Mouse (Mus musculus) heart, postnatal 10 days (tissue): ENCODE results near the gene Flt3l. TPM values are rescaled to one million over a fixed set of nuclear protein-coding genes. Genes with fewer than 3 reads are reported as not detected.
"Not testable (repeated sequence)": the region's sequence is repeated elsewhere in the genome, so short reads cannot be mapped to it uniquely, and the experiment has no call there.

ENCODE experiments used
- DNase-seq, 2 experiments: peaks; one replicate each; pipeline ENCODE4 v3.0.0; 2021
- intact Hi-C: fragments of 180-260 bp; cut with DNase I; formaldehyde crosslinking; loops from one replicate; pipeline ENCODE4 v1.15.1; 2025
- total RNA-seq, 2 experiments: library from RNA; stranded (reverse); gene quantifications; 2 replicates each; pipeline ENCODE4 v1.2.3; 2021

Flt3l gene
- total RNA-seq, 2 experiments from 2014 or later, result 5.7 to 6.5 TPM

DNA sequence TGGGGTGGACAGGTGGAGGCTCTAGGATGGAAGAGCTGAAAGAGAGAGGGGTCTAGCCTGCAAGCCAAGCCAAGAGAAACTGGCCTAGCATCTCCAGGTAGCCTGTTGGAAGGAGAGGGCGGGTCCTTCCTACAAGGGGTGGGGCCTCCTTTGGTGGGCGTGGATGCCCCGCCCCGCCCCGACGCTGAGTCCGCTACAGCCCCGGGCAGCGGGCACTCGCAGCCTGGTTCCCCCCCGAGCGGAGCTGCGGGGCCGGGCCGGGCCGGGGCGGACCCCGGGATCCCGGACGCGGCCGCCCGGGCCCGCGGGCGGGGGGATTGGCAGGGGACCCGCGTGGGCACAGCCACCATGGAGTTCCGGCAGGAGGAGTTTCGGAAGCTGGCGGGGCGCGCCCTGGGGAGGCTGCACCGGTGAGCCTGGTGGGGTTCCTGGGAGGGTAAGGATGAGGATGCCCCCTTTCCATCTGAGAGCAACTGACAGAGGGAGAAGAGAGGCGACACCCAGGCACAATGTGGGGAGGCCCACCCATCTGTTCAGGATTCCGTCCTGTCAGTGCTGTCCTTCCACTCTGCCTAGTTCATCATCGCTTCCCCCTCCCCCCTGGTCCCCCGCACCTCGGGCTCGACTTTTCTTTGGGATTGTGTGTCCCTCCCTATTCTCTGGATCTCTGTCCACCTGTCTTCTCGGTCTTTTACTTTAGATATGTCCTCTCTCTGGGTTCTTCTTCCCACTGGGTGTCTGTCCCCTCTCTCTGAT is 27.7 kb upstream of the Flt3l start, which contains the start of gene Slc17a7:
TSS of gene Slc17a7 (plus strand) at position 215 of the 756 bp plus-strand sequence.
- no peak for DNase-seq
- intact Hi-C loops, result loop anchor here (2.0 kb wide), 1 partner anchor 135 kb away; no protein-coding TSS in a partner anchor

DNA sequence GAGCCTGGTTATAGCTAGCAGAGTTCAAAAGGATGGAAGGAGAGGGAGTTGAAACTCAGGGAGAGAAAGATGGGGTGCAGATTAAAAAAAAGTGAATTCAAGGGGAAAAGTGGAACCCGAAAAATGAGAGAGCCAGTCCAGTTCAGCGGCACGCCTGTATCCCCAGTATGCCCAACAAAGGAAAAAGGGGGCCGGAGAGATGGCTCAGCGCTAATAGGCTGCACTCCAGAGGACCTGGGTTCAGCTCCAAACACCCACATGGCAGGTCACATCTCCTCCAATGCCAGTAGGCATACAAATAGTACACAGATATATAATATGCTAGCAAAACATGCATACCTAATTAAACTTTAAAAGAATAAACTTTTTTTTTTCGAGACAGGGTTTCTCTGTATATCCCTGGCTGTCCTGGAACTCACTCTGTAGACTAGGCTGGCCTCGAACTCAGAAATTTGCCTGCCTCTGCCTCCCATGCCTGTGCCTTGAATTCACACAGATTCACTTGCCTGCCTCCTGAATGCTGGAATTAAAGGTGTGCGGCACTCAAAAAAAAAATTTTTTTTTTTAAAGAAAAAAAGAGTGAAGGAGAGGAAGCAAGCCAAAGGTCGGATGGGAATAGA is 26.9 kb upstream of the Flt3l start:
- DNase-seq, result no peak
- intact Hi-C loops, result loop anchor here (1.0 to 2.0 kb wide), 2 partner anchors 35 to 136 kb away; no protein-coding TSS in a partner anchor

- intact Hi-C loops, result loop anchor here (1.0 to 2.0 kb wide), 2 partner anchors 36 to 136 kb away; no protein-coding TSS in a partner anchor
- no peak for DNase-seq
Measured at GRCm38 (mm10) chr7:45162551-45162950, 26.3 kb upstream of the Flt3l start.

- DNase-seq, result peak; percentile 93 to 94
- intact Hi-C loops, result loop anchor here (1.0 to 2.0 kb wide), 2 partner anchors 36 to 137 kb away; no protein-coding TSS in a partner anchor
Measured at GRCm38 (mm10) chr7:45161612-45162473, 25.6 kb upstream of the Flt3l start.

DNA sequence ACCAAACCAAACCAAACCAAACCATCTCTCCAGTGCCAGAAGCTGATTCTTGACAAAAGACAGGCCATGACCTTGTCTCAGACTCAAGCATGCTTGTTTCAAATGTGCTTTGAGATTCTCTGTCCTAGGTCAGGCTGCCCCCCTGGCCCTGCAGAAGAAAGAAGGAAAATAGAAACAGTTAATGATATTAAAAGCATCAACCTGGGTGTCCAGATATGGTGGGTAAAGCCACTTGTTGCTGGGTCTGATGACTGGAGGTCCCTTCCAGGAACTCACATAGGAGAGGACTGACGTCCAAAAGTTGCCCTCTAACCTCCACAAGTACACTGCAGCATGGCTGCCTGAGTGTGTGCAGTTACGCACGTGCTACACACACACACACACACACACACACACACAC is 24.6 kb upstream of the Flt3l start:
- intact Hi-C loops, result no loop called here

GRCm38 (mm10) chr7:45160316-45160800 is 24.1 kb upstream of the Flt3l start:
- intact Hi-C loops, result no loop called here
- no peak for DNase-seq

More for the DNA sequence above, 24.6 kb upstream of the Flt3l start:
- DNase-seq, result no peak

DNA sequence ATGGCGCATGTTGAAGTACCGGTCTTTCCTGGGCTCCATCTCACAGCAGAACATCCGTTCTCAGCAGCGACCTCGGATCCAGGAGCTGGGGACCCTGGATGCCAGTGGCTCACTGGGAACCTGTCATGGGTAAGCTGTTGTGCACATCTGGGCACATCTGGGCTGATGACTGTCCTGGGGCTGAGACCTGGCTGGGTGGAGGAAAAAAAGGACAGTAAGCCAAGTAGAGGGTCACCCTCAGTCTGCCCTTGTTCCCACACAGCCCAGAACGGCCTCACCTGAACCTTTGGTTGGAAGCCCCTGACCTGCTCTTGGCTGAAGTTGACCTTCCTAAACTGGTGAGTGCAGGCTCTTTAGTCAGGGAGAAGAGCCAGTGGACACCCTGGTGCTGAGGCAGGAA is 22.8 kb upstream of the Flt3l start:
- intact Hi-C loops, result no loop called here
- DNase-seq, result no peak

DNA sequence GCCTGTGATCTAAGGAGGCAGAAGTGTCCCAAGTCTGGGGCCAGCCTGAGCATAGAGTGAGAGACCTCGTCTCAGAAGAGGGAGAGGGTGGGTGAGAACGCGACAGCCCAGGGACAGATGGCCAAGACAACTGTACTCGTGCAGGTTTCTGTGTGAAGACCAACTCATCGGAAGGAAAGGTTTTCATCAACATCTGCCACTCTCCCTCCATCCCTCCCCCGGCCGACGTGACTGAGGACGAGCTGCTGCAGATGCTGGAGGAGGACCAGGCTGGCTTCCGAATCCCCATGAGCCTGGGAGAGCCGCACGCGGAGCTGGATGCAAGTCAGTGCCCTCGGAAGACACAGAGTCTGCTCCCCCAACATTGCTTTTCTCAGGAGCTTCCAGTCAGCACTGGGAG is 21.2 kb upstream of the Flt3l start:
- intact Hi-C loops, result no loop called here
- DNase-seq, result no peak

GRCm38 (mm10) chr7:45156206-45156605 is 20.0 kb upstream of the Flt3l start:
- no peak for DNase-seq
- intact Hi-C loops, result no loop called here

GRCm38 (mm10) chr7:45155590-45155989 is 19.4 kb upstream of the Flt3l start:
- no peak for DNase-seq
- intact Hi-C loops, result no loop called here

GRCm38 (mm10) chr7:45154993-45155514 is 18.8 kb upstream of the Flt3l start:
- peak; percentile 71 to 81 for DNase-seq
- intact Hi-C loops, result no loop called here

GRCm38 (mm10) chr7:45154096-45154992 is 18.1 kb upstream of the Flt3l start, which contains the start of the genes Pih1d1 and Aldh16a1:
Gene Pih1d1 (plus strand): TSS chr7:45154303.
Gene Aldh16a1 (minus strand): TSS chr7:45154584.
- intact Hi-C loops, result no loop called here
- peak; percentile 98 for DNase-seq

DNA sequence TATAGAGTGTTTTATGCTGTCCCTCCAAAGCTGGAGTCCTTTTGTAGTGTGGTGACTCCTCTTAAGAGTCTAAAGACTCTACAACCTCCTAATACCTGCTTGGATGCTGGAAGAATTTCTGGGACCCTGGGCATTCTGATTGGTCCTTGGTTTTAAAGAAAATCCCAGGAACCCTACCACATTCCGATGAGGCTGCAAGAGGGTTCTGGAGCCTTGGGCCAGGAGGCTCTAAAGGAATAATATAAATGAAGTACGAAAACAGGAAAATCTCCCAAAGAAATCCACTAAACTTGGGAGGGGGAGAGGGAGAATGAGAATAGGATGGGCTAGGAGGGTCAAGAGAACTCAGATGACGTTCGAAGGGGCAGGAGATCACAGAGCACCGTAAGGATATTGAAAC is 17.4 kb upstream of the Flt3l start:
- no peak for DNase-seq
- intact Hi-C loops, result no loop called here

DNA sequence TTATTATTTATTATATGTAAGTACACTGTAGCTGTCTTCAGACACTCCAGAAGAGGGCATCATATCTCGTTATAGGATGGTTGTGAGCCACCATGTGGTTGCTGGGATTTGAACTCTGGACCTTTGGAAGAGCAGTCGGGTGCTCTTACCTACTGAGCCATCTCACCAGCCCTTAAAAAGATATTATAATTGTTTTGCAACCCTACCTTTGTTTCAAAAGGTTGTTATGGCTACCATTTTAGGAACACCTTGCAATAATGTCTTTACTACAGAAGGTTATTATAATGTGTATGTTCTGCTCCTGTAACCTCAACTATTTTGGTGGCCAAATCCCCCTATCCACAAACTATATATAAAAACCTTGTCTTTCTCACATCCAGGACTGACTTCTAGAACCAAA is 16.8 kb upstream of the Flt3l start:
- DNase-seq, intact Hi-C loops: not testable (repeated sequence)

DNA sequence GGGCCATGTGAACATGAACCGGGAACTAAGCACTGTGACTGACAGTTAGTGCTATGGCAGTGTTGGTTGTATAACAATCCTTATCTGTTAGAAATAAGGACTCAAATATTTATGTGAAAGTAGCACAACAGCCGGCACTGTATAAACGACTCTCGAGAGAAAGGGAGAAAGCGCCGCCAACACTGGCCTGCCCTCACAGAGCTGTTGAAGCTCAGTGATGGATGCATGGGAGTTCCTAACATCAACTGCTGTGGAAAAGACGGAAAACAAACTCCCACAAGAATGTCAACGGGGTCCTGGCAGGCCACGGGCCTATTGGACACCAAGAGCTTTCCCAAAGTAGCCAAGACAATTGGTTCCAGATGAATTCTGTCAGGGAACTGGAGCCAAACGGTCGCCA is 15.1 kb upstream of the Flt3l start:
- peak; percentile 62 to 70 for DNase-seq
- intact Hi-C loops, result no loop called here

DNA sequence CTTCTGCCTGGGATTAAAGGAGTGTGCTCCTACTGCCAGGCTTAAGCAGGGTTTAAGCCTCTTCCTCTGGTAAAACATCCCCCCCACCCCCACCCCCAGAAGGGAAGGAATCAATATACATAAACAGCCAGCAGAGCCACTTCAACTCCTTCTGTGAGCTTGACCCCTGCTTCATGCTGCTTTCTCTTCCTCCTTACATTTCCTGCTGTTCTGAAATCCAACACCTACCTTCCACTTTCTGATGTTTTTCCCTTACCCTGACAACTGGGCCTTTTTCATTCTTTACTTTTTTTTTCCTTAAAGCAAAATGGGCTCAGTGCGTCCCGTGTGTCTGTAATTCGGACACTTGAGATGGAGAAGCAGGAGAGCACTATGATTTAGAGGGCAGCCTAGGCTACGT is 14.1 kb upstream of the Flt3l start:
- intact Hi-C loops, result no loop called here
- DNase-seq, result no peak

GRCm38 (mm10) chr7:45149545-45149944 is 13.3 kb upstream of the Flt3l start:
- intact Hi-C loops, result no loop called here
- DNase-seq, result peak; percentile 67 to 73

- peak; percentile 52 to 54 for DNase-seq
- intact Hi-C loops, result no loop called here
Measured at GRCm38 (mm10) chr7:45148534-45149098, 12.4 kb upstream of the Flt3l start.

GRCm38 (mm10) chr7:45147899-45148298 is 11.7 kb upstream of the Flt3l start:
- intact Hi-C loops, result no loop called here
- DNase-seq, result no peak
